Mouse (Mus musculus) brain, embryonic 14.5 days (tissue): ENCODE measurements at regions not wholly inside any gene's neighbourhood (a gene's known extent, or its start where the extent isn't known, plus 50 kb on each side); places are given as distances from the start of the nearest gene placed in this dataset.

ENCODE experiments used
- CTCF ChIP-seq: fragments of 200-500 bp; IDR thresholded peaks from 2 replicates; pipeline ENCODE4 v1.5.1; 2012; ENCODE audit warnings: inconsistent platforms, mild to moderate bottlenecking, moderate library complexity, borderline replicate concordance; ENCODE audit not compliant: insufficient read depth, insufficient read length; ENCODE audit errors: extremely low read depth
- POLR2A ChIP-seq: fragments of 200-500 bp; IDR thresholded peaks from 2 replicates; pipeline ENCODE4 v1.6.1; 2012; ENCODE audit warnings: mild to moderate bottlenecking, inconsistent platforms, borderline replicate concordance; ENCODE audit not compliant: poor library complexity, insufficient read depth, insufficient read length, severe bottlenecking; ENCODE audit errors: extremely low read depth

GRCm38 (mm10) chr9:30578213-30578612, 151.3 kb downstream of the Snx19 start:
- no peak for TF ChIP-seq POLR2A
- no peak for TF ChIP-seq CTCF
